Mouse (Mus musculus) MEL (cell line): ENCODE data around the gene H3f3b.

Experiments
- CHD2 ChIP-seq: IDR thresholded peaks from 2 replicates; pipeline ENCODE4 v1.6.1; 2011; ENCODE audit warnings: low read length, improper control_type of control experiment
- CTCF ChIP-seq, 3 experiments: IDR thresholded peaks in 2 of 3; conservative IDR thresholded peaks in 1 of 3; 2 replicates each; pipeline ENCODE4 v1.5.1; 2011 to 2012; ENCODE audit warnings: low read length in 3 of 3, low read depth in 2 of 3, mild to moderate bottlenecking in 2 of 3, improper control_type of control experiment in 1 of 3, inconsistent platforms in 1 of 3, mixed read lengths in 1 of 3, moderate library complexity in 1 of 3; ENCODE audit not compliant: control insufficient read depth in 1 of 3, insufficient read depth in 1 of 3, poor library complexity in 1 of 3, severe bottlenecking in 1 of 3
- GATA1 ChIP-seq: IDR thresholded peaks from 2 replicates; pipeline ENCODE4 v1.6.1; 2011; ENCODE audit warnings: low read depth, low read length, improper control_type of control experiment
- HCFC1 ChIP-seq: IDR thresholded peaks from 2 replicates; pipeline ENCODE4 v1.6.1; 2012; ENCODE audit warnings: low read depth, mild to moderate bottlenecking, inconsistent platforms, low read length, improper control_type of control experiment, moderate library complexity
- MAZ ChIP-seq: IDR thresholded peaks from 2 replicates; pipeline ENCODE4 v1.6.1; 2012; ENCODE audit warnings: low read depth, mild to moderate bottlenecking, inconsistent platforms, low read length, improper control_type of control experiment
- POLR2A ChIP-seq, 2 experiments: IDR thresholded peaks; 2 replicates each; pipeline ENCODE4 v1.6.1; 2011 to 2012; ENCODE audit warnings: low read length in 2 of 2, mild to moderate bottlenecking in 2 of 2, control low read depth in 1 of 2, improper control_type of control experiment in 1 of 2, low read depth in 1 of 2, moderate library complexity in 1 of 2; ENCODE audit not compliant: control insufficient read depth in 1 of 2, insufficient read depth in 1 of 2, poor library complexity in 1 of 2
- SMC3 ChIP-seq: IDR thresholded peaks from 2 replicates; pipeline ENCODE4 v1.6.1; 2011; ENCODE audit warnings: low read depth, low read length, improper control_type of control experiment
- TAL1 ChIP-seq: IDR thresholded peaks from 2 replicates; pipeline ENCODE4 v1.6.1; 2012; ENCODE audit warnings: mild to moderate bottlenecking, inconsistent platforms, low read length, moderate library complexity, mixed read lengths
- UBTF ChIP-seq: IDR thresholded peaks from 2 replicates; pipeline ENCODE4 v1.6.1; 2012; ENCODE audit warnings: low read depth, mild to moderate bottlenecking, inconsistent platforms, low read length, improper control_type of control experiment, moderate library complexity, borderline replicate concordance; ENCODE audit not compliant: insufficient read depth
- USF1 ChIP-seq: IDR thresholded peaks from 2 replicates; pipeline ENCODE4 v1.6.1; 2014; ENCODE audit warnings: low read depth, mild to moderate bottlenecking, inconsistent platforms, low read length, improper control_type of control experiment, moderate library complexity
- ZNF384 ChIP-seq: IDR thresholded peaks from 2 replicates; pipeline ENCODE4 v1.6.1; 2012; ENCODE audit warnings: low read depth, mild to moderate bottlenecking, inconsistent platforms, low read length, improper control_type of control experiment

GRCm38 (mm10) chr11:115983291-115983690 is 44.5 kb downstream of the H3f3b start:
- TF ChIP-seq CHD2 (no peak), CTCF (IDR thresholded peaks at IDR 0.05 in 2 of 3, conservative IDR thresholded peaks at IDR 0.05 in 1 of 3; ENCODE audit: control insufficient read depth in 1 of 3, insufficient read depth in 1 of 3, low read depth in 2 of 3, low read length in 3 of 3, poor library complexity in 1 of 3, severe bottlenecking in 1 of 3) (no peak), HCFC1 (no peak), USF1 (no peak), TAL1 (no peak), ZNF384 (no peak), POLR2A (IDR thresholded peaks at IDR 0.05; ENCODE audit: control insufficient read depth in 1 of 2, insufficient read depth in 1 of 2, low read depth in 1 of 2, low read length in 2 of 2, poor library complexity in 1 of 2) (no peak), MAZ (no peak), UBTF (no peak), SMC3 (no peak), GATA1 (no peak)
